Mouse (Mus musculus) spleen, adult 18-20 months (tissue): ENCODE data around the gene Arnt.
"Not testable (repeated sequence)": the region's sequence is repeated elsewhere in the genome, so short reads cannot be mapped to it uniquely, and the experiment has no call there.

Source experiments
- DNase-seq, 2 experiments: peaks; one replicate each; pipeline ENCODE4 v3.0.0; 2022; ENCODE audit warnings: mixed read lengths in 2 of 2

Gene Arnt

DNA sequence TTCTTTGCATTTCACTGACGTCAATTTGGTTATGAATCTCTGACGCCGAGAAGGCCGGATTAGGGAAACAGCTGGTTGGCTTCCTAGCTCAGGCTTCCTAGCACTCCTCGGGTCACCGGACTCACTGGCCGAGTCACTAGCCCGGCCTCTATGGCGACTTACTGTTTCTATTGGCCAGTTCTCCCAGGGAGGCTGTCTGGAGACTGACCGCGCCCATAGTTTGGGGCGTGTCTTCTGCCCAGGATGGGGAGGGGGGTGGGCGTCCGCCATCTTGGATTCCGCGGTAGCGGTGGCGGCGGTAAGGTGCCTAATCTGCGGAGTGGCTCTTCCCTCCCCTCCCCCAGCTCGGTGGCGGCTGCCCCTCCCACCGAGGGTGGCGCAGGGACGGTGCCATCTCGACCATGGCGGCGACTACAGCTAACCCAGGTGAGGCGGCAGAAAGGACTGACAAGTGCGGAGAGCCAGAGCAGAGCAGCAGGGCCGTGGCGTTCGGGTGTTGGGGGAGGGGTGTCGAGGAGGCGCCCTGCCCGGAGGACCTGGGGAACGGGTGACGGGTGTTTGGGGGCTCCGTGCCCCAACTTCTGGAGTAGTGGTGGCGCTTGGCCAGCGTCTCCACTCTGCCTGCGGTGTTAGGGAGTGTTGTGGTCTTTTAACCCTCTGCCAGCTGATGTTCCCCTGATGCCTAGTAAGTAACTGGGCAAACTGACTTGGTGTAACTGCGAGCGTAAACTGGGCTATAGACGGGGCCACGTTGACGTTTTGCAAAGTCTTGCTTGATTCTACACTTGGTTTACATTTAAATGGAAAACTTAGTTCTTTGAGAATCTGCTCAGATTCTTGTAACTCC is at the start of gene Arnt:
Arnt (plus strand) TSS at position 253 of the 847 bp plus-strand sequence.
- DNase-seq = peak; percentile 81 to 84

GRCm38 (mm10) chr3:95385401-95386075 is 48.6 kb upstream of the Arnt start:
- DNase-seq = no peak

GRCm38 (mm10) chr3:95394385-95394784 is 39.8 kb upstream of the Arnt start:
- no peak for DNase-seq

DNA sequence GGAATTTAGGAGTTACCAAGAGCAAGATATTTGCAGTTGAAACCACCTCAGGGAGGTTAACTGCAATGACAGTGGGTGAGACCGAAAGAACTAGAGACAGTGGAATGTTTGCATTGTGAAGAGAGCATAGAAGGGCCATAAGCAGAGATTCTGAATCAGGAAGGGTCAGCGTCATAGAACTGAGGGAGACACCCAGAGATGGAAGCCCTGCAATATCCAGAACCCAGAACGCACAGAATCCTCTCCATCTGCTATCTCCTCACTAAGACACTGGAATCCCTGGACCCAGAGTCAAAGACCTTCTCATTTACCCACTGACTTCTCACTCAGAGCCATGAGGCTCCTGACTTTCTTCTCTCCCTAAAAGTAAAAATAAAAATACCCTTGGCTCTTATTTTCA is 31.4 kb upstream of the Arnt start, which contains the start of gene 4930558C23Rik:
4930558C23Rik (minus strand) TSS at position 101 of the 400 bp plus-strand sequence.
- no peak for DNase-seq

DNA sequence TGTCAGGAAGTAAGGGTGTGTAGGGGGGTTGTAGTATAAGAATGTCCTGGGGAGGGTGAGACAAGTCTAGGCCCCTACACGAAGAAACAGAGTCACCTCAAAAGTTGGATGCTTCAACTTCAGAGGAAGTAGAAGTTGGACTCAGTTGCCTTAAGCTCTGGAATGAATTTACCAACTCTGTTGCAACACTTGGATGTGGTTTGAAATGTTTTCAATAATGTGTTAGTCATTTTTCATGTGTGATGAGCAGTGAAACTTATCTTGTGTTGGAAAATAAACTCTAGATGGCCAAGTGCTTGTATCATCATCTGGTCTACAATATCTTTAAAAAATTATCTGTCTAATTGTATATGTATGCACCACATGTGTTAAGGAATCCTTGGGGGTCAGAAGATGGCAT is 26.5 kb upstream of the Arnt start:
- DNase-seq = no peak

- no peak for DNase-seq
Observed at GRCm38 (mm10) chr3:95408852-95409251, 25.3 kb upstream of the Arnt start.

DNA sequence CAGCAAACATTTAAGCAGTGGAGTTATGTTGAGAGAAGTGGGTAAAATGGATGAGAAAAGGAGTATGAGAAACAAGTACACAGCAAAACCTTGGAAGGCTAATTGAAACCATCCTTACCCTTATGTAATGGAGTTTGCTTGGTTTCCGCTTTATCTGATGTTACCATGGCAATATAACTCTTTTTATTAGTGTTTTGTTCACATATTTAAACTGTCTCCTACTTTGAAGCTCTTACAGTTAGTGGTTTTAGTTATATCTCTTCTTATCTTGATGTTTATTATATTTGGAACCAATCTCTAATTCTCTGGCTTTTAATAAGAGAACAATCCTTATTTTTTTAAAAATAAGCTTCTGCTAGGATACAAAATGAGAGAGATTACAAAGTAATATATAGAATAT is 21.9 kb upstream of the Arnt start:
- no peak for DNase-seq

- no peak for DNase-seq
Observed at GRCm38 (mm10) chr3:95417866-95418265, 16.3 kb upstream of the Arnt start.

GRCm38 (mm10) chr3:95426476-95426875 is 7.7 kb upstream of the Arnt start:
- DNase-seq = not testable (repeated sequence)

- not testable (repeated sequence) for DNase-seq
Observed at GRCm38 (mm10) chr3:95427117-95427890, 6.9 kb upstream of the Arnt start.

- DNase-seq = not testable (repeated sequence)
Observed at GRCm38 (mm10) chr3:95427891-95428238, 6.3 kb upstream of the Arnt start.

GRCm38 (mm10) chr3:95428423-95428822 is 5.8 kb upstream of the Arnt start:
- not testable (repeated sequence) for DNase-seq

GRCm38 (mm10) chr3:95433301-95433915 is 780 bp upstream of the Arnt start:
- DNase-seq = no peak

DNA sequence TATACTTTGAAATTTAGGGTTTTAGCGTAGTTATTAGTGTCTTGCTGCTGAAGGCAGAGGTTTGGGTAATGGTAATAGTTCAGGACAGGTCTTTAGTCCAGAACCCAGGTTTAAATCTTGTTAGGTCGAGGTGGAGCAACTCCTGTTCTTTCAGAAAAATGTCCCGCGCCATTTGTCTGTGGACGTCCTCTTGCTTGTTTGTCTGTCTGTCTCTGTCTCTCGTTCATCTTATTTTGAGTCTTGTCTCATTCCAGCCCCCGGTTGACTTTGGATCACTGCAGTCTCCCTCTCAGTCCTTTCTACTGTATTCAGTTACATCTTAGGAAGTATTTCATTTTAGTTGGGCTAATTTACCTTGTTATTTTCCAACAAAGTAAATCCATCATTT is 789 bp downstream of the Arnt start:
- DNase-seq = no peak

GRCm38 (mm10) chr3:95435561-95435960 is 1.4 kb downstream of the Arnt start:
- no peak for DNase-seq

DNA sequence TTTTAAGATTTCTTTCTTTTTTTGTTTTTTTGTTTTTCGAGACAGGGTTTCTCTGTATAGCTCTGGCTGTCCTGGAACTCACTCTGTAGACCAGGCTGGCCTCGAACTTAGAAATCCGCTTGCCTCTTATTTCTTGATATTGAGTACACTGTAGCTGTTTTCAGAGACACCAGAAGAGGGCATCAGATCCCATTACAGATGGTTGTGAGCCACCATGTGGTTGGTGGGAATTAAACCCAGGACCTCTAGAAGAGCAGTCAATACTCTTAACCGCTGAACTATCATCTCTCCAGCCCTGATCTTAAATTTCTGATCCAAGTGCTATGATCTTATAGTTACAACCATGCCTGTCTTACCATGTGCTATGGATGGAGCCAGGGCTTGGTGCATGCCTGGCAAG is 4.4 kb downstream of the Arnt start:
- DNase-seq = not testable (repeated sequence)

GRCm38 (mm10) chr3:95439670-95440069 is 5.5 kb downstream of the Arnt start:
- no peak for DNase-seq

DNA sequence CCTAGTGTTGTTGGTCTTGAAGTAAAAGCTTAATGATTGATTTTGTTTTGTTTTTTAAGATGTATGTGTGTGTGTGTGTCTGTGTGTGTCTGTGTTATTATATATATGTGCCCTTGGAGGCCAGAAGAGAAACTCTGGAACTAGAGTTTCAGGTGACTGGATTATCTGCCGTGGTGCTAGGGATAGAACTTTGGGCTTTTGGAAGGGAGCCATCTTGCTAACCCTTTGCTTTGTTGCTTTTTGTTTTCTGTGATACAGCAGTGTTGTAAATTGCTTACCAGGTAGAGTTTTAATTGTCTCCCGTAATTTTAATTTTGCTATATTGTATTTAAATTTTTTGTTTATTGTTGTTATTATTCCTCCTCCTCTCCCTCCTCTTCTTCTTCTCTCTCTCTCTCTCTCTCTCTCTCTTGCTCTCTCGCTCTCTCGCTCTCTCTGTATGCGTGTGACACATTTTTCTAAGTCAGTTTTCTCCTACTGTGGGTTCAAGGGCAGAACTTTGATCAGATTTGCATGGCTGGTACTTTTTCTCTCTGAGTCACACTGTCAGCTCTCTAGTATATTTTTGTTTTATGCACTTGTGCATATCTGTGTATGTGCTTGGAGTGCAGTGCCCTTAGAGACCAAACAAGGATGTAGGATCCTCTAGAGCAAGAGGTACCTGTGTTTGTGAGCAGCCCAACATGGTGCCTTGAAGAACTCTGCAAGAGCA is 8.4 kb downstream of the Arnt start:
- no peak for DNase-seq

- DNase-seq = no peak
Observed at GRCm38 (mm10) chr3:95445311-95445710, 11.1 kb downstream of the Arnt start.

DNA sequence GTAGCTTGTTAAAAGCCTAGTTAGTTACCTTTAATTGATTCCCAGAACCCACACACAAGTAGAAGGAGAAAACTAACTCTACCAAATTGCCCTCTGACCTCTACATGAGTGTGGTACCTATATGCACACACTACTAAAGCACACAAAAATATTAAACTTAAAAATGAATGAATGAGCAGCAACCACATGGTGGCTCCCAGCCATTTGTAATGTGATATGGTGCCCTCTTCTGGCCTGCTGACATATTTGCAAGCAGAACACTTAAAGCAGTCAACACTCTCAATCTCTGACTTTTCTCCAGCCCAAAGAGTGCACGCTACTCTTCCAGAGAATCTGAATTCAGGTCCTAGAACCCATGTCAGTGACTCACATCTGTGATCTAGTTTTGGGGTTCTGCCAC is 16.2 kb downstream of the Arnt start:
- DNase-seq = peak in 1 of 2 experiments; percentile 44

- no peak for DNase-seq
Observed at GRCm38 (mm10) chr3:95450915-95451314, 16.7 kb downstream of the Arnt start.

GRCm38 (mm10) chr3:95456367-95456766 is 22.2 kb downstream of the Arnt start:
- DNase-seq = no peak
